Mouse (Mus musculus) intestine, postnatal 0 days (tissue): ENCODE measurements around the gene 6430548M08Rik. TPM values are rescaled to one million over a fixed set of nuclear protein-coding genes. Genes with fewer than 3 reads are reported as not detected.

Experiments used
- ATAC-seq: fragments of 200-750 bp; cut with Nextera tagmentation; 2 replicates; pipeline ENCODE4 v1.8.0; 2017; ENCODE audit warnings: mild to moderate bottlenecking, moderate TSS enrichment, moderate library complexity
- H3K27ac ChIP-seq: fragments of 300-500 bp; sonication (generic); 2 replicates; pipeline ENCODE4 v1.5.1; 2014; ENCODE audit warnings: mild to moderate bottlenecking, low read depth, low read length, moderate library complexity
- H3K27me3 ChIP-seq: fragments of 300-500 bp; sonication (generic); replicated peaks from 2 replicates; pipeline ENCODE4 v1.6.1; 2014; ENCODE audit warnings: low read length, mixed read lengths; ENCODE audit not compliant: control insufficient read depth, insufficient read depth
- H3K36me3 ChIP-seq: fragments of 300-500 bp; sonication (generic); 2 replicates; pipeline ENCODE4 v1.6.1; 2014; ENCODE audit warnings: mild to moderate bottlenecking, moderate library complexity; ENCODE audit not compliant: control insufficient read depth, insufficient read depth
- H3K4me1 ChIP-seq: fragments of 300-500 bp; sonication (generic); replicated peaks from 2 replicates; pipeline ENCODE4 v1.6.1; 2014; ENCODE audit warnings: antibody characterized with exemption, low read length, mixed read lengths; ENCODE audit not compliant: control insufficient read depth, insufficient read depth
- H3K4me2 ChIP-seq: fragments of 300-500 bp; sonication (generic); replicated peaks from 2 replicates; pipeline ENCODE4 v1.6.1; 2014; ENCODE audit warnings: low read depth, mild to moderate bottlenecking, moderate library complexity
- H3K4me3 ChIP-seq: fragments of 300-500 bp; sonication (generic); 2 replicates; pipeline ENCODE4 v1.5.1; 2014; ENCODE audit warnings: low read depth, low read length
- H3K9ac ChIP-seq: fragments of 300-500 bp; sonication (generic); 2 replicates; pipeline ENCODE4 v1.6.1; 2014; ENCODE audit warnings: mild to moderate bottlenecking, low read depth, low read length
- H3K9me3 ChIP-seq: fragments of 300-500 bp; sonication (generic); 2 replicates; pipeline ENCODE4 v1.6.1; 2016; ENCODE audit warnings: mixed run types; ENCODE audit not compliant: control insufficient read depth
- CTCF ChIP-seq: sonication (generic); IDR thresholded peaks from 2 replicates; pipeline ENCODE4 v1.5.1; 2016; ENCODE audit warnings: low read depth, mild to moderate bottlenecking, control low read depth, antibody characterized with exemption, moderate library complexity
- WGBS: fragments of 180-500 bp; shearing (Covaris S2); extraction: QIAGEN DNeasy Blood & Tissue Kit; methylation state at CpG from one replicate; pipeline ENCODE4 v1.1.7; 2014; 5-methylcytosine and 5-hydroxymethylcytosine counted together
- polyA plus RNA-seq: library from polyadenylated mRNA; unstranded; fragments of >200 nt; fragmentation: Nextera tagmentation; extraction: Ambion mirVana; gene quantifications from 2 replicates; pipeline ENCODE4 v1.2.1, GENCODE M21; 2015

Gene 6430548M08Rik
- polyA plus RNA-seq, 1 experiment from 2014 or later: 7.1 TPM

- no peak overlapping the region for H3K4me3 ChIP-seq
- ATAC-seq: no peak
- TF ChIP-seq CTCF: no peak
- H3K9ac ChIP-seq: no peak overlapping the region
- H3K4me1 ChIP-seq: no peaks in the 10 kb centered on the region
- 72% methylated on average over 8 of the region's 8 CpGs for WGBS
- no peaks in the 10 kb centered on the region for H3K27me3 ChIP-seq
- no peaks in the 10 kb centered on the region for H3K9me3 ChIP-seq
- no peak overlapping the region for H3K27ac ChIP-seq
- H3K4me2 ChIP-seq: no peak overlapping the region
- no peaks in the 10 kb centered on the region for H3K36me3 ChIP-seq
These were observed 41.1 kb upstream of the 6430548M08Rik start for GRCm38 (mm10) chr8:120072827-120073226.

- Histone ChIP-seq H3K9ac (no peak overlapping the region), H3K4me1 (no peaks in the 10 kb centered on the region), H3K9me3 (no peaks in the 10 kb centered on the region), H3K4me3 (no peak overlapping the region), H3K27ac (no peak overlapping the region), H3K4me2 (no peak overlapping the region), H3K27me3 (no peaks in the 10 kb centered on the region), H3K36me3 (no peaks in the 10 kb centered on the region)
- WGBS: 58% methylated on average over 6 of the region's 6 CpGs
- TF ChIP-seq CTCF: peak; percentile 57
- no peak for ATAC-seq
These were observed 39.4 kb upstream of the 6430548M08Rik start for GRCm38 (mm10) chr8:120074516-120074915.

GRCm38 (mm10) chr8:120075347-120075746 lies 38.6 kb upstream of the 6430548M08Rik start:
- no peak for TF ChIP-seq CTCF
- Histone ChIP-seq H3K4me3 (no peak overlapping the region), H3K27me3 (no peaks in the 10 kb centered on the region), H3K36me3 (no peaks in the 10 kb centered on the region), H3K9ac (no peak overlapping the region), H3K4me1 (no peaks in the 10 kb centered on the region), H3K9me3 (no peaks in the 10 kb centered on the region), H3K27ac (no peak overlapping the region), H3K4me2 (no peak overlapping the region)
- ATAC-seq: no peak
- WGBS: 58% methylated on average over 6 of the region's 6 CpGs

- Histone ChIP-seq H3K4me1 (no peaks in the 10 kb centered on the region), H3K4me2 (peak overlapping the region; percentile 38), H3K9ac (no peak overlapping the region), H3K27ac (no peak overlapping the region), H3K4me3 (no peak overlapping the region), H3K36me3 (peaks cover 27% of the 10 kb centered on the region), H3K27me3 (no peaks in the 10 kb centered on the region), H3K9me3 (no peaks in the 10 kb centered on the region)
- 7% methylated on average over 10 of the region's 10 CpGs for WGBS
- peak; percentile 83 for TF ChIP-seq CTCF
- peak; percentile 75 for ATAC-seq
These were observed 35.9 kb upstream of the 6430548M08Rik start for GRCm38 (mm10) chr8:120078080-120078479.

DNA sequence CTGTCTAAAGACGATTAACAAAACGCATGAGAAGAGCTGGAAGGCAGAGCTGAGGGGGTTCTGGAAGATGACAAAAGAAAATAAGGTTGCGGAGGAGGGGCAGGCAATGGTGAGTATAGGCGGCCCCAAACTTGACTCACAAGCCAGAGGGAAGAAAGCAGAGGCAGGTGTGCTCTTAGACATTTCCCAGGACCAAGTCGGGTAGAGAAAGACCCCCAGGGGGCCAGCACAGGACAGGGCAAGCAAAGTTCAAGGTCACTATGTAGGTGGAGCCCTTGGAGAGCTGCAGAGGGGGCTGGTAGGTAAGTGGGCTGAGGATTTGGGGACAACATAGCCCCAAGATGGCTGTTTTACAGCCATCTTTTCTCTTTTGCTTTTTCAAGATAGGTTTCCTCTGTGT lies 34.6 kb upstream of the 6430548M08Rik start:
- ATAC-seq: no peak
- H3K4me1 ChIP-seq: no peaks in the 10 kb centered on the region
- H3K36me3 ChIP-seq: peaks cover 33% of the 10 kb centered on the region
- no peak for TF ChIP-seq CTCF
- H3K27me3 ChIP-seq: no peaks in the 10 kb centered on the region
- no peak overlapping the region for H3K4me2 ChIP-seq
- H3K9ac ChIP-seq: no peak overlapping the region
- WGBS: 71% methylated on average over 5 of the region's 5 CpGs
- H3K4me3 ChIP-seq: no peak overlapping the region
- no peaks in the 10 kb centered on the region for H3K9me3 ChIP-seq
- H3K27ac ChIP-seq: no peak overlapping the region

DNA sequence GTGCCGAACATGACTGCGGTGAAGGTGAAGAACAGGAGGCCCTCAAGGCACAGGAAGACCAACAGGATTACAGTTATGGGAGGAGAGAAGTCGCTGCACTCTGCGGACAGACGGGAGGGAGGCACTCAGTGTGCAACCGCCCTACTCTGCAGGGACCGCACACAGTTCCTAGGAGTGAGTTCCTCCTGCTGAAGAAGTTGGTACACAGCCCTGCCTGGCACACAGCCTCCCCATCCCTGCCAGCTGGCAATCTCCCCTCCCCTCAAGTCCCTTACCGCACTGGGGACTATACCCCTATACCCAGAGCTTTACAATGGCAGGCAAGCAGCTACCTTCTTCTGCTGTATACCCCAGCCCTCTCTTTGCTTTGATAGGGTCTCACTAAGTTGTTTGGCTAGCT lies 30.7 kb upstream of the 6430548M08Rik start:
- H3K4me2 ChIP-seq: no peak overlapping the region
- peaks cover 68% of the 10 kb centered on the region for H3K36me3 ChIP-seq
- no peak overlapping the region for H3K9ac ChIP-seq
- no peak for ATAC-seq
- H3K27ac ChIP-seq: no peak overlapping the region; the same call in 1 of the 2 replicates
- no peaks in the 10 kb centered on the region for H3K9me3 ChIP-seq
- H3K4me3 ChIP-seq: no peak overlapping the region
- no peaks in the 10 kb centered on the region for H3K4me1 ChIP-seq
- no peak for TF ChIP-seq CTCF
- H3K27me3 ChIP-seq: no peaks in the 10 kb centered on the region
- WGBS: 98% methylated on average over 8 of the region's 8 CpGs

GRCm38 (mm10) chr8:120084783-120085182 lies 29.2 kb upstream of the 6430548M08Rik start:
- Histone ChIP-seq H3K4me2 (no peak overlapping the region), H3K9me3 (no peaks in the 10 kb centered on the region), H3K27me3 (no peaks in the 10 kb centered on the region), H3K4me3 (no peak overlapping the region), H3K4me1 (no peaks in the 10 kb centered on the region), H3K36me3 (peaks cover 73% of the 10 kb centered on the region), H3K27ac (no peak overlapping the region), H3K9ac (no peak overlapping the region)
- 88% methylated on average over 8 of the region's 8 CpGs for WGBS
- TF ChIP-seq CTCF: no peak
- no peak for ATAC-seq
